Mouse (Mus musculus): ENCODE measurements around the gene Ppp3ca. TPM values are rescaled to one million over a fixed set of nuclear protein-coding genes. Genes with fewer than 3 reads are reported as not detected.
A peak's percentile ranks its signal among the peaks of the same experiment; 100 is the strongest.

Ppp3ca gene
- polyA plus RNA-seq (2012; rRNA removed), result 66.9 and 80.2 TPM in 2 replicates

DNA sequence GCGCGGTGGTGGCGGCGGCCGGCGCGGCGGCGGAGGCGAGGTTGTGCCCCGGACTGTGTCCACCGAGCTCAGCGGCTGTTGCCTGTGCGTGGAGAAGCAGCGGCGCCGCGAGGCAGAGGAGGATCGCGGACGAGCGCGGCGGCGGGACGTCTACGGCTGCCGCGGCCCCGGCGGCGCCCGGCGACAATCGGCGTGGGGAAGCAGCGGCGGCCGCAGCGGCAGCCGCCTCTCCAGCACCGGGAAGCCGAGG is at the start of gene Ppp3ca:
Gene Ppp3ca, plus strand, starts transcription at position 15 of the 250 bp plus-strand sequence.
- no peak for DNase-seq (ENCODE audit: low spot score)

DNA sequence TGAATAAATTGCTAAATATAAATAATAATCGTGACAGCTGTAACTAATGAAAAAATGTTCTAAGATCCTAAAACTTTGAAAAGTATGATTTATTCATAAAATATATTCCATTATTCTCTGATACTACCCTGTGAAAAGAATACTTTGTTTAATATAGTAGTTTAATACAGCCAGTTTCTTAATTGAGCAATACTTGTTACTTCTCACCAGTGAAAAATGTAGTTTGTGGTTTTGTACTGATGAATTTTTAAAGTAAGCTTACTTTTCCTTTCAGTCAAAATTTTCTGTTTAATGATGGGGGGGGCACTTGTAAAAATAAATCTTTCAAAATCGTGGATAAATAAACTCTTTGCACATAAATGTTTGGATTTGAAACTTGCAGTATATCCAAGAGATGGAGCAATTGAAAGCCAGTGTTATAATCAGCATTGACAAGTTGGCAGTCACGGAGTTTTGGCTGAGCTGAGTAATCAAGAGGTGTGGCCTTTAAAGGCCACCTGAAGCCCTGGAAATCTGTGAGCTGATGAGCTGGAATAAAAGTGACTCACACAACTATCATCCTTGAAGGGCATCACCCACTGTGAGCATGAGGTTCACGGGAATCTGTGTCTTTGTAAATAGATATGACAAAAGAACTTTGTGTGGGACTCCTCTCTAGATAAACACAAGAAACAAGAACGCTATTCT is 29.2 kb upstream of the Ppp3ca start:
- DNase-seq (ENCODE audit: low spot score), result no peak

GRCm38 (mm10) chr3:136650966-136651365 is 19.0 kb upstream of the Ppp3ca start:
- DNase-seq (ENCODE audit: low spot score), result no peak

GRCm38 (mm10) chr3:136651496-136651895 is 18.4 kb upstream of the Ppp3ca start:
- no peak for DNase-seq (ENCODE audit: low spot score)

DNA sequence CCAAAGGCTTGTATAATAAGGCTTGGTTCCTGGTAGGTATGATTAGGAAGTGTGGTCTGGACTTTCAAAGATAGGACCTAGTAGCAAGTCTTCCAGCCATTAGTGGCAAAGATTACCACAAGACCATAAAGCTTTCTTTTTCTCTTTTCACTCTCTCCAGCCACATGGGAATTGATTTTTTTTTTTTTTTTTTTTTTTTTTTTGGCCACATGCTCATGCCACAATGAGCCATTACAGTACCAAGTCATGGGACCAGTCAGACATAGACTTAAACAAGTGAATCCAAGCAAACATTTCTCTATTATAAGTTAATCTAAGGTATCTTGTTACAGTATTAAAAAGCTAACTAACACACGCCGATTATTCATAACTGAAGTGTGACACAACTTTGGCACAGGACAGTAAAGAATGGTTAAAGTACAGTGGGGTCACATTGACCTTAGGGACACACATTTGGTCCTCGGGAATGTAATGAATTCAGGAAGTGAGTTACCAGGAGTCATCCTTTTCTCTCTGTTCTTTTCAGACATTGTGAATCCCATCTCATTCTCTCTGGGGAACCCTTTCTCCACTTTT is 13.4 kb upstream of the Ppp3ca start:
- DNase-seq (ENCODE audit: low spot score), result no peak

GRCm38 (mm10) chr3:136658681-136659080 is 11.2 kb upstream of the Ppp3ca start:
- no peak for DNase-seq (ENCODE audit: low spot score)

DNA sequence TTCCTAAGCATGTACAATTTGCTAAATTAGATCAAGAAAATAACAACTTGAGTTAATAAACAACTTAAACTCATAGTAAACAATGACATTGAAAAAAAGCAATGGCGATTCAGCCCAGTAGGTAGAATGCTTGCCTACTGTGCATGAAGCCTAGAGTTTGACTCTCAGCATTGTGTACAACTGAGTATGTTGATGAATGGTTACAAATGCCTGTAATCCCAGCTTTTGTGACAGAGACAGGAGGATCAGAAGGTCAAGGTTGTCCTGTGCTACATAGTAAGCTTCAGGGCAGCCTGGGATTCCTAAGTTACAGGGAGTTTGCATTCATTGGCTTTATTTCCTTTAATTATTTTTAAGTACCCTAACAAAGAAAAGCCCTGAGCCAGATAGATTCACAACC is 4.8 kb upstream of the Ppp3ca start:
- DNase-seq (ENCODE audit: low spot score), result no peak

GRCm38 (mm10) chr3:136668072-136668471 is 1.9 kb upstream of the Ppp3ca start:
- peak; percentile 47 for DNase-seq (ENCODE audit: low spot score)

DNA sequence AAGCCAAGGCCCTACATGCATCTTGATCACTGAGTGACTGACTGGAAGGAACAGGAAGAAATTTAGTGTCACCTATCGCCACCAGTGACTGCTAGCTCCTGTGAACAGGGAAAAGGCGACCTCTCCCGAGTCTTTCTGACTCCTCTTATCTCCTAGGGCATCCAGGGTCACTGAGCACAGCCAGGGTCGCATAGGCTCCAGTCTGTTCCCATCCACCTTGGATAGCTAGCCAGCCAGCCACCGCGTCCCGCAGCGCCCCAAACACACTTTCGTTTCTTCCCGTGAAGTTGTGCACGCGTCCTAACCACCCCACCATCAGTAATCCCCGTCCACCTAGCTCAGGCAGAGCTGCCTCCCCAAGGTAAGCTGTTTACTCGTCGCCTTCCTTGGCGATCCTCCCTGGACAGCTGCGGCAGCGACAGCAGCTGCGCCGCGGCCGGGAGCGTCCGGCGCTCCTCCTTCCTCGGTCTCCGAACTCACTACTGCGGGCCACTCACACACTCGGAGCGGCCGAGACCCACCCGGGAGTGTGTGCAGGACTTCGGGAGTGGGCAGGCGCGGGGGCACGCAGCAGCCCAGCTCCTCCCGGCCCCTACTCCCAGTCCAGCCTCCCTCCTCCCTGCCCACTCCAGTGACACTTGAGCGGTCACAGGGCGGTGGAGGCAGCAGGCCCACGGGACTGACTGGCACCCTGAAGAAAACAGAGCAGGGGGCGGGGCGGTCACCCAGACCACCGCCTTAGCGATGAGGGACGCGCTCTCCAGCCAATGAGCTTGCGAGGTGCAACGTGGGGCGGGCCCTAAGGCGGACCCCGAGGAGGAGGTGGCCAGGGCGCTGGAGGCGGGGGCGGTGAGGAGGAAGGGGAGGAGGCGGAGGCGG is 454 bp upstream of the Ppp3ca start:
- peak; percentile 100 for DNase-seq (ENCODE audit: low spot score)

DNA sequence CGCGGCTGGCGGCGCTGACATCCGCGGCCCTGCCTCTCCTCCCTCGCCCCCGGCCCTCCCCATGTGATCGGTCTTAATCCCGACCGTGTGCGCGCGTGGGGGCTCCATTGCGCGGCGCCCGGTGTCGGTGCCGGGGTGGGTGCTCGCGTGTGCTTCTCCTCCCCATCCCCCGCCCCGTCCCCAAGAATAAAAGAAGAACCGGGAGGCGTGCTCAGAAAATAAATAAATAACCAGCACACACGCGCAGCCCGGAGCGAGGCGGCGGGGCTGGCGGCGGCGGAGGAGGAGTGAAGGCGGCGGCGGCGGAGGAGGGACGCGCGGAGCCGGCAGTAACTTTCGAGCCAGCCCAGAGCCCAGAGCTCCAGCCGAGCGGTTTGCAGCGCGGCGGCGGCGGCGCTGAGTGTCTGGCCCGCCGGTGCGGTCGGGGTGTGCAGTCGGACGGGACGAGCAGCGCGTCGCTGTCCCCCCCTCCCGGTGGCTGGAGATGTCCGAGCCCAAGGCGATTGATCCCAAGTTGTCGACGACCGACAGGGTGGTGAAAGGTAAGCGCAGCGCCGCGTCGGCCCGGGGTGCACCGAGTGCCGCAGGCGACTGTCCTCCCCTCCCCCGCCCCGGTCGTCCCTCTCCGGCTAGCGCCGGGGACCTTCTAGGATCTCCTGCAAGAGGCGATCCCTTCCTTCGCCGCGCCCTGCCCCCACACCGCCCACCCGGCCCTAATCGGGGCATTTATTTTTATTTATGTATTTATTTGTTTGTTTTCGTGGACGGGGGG is 622 bp downstream of the Ppp3ca start:
- DNase-seq (ENCODE audit: low spot score), result peak; percentile 69

DNA sequence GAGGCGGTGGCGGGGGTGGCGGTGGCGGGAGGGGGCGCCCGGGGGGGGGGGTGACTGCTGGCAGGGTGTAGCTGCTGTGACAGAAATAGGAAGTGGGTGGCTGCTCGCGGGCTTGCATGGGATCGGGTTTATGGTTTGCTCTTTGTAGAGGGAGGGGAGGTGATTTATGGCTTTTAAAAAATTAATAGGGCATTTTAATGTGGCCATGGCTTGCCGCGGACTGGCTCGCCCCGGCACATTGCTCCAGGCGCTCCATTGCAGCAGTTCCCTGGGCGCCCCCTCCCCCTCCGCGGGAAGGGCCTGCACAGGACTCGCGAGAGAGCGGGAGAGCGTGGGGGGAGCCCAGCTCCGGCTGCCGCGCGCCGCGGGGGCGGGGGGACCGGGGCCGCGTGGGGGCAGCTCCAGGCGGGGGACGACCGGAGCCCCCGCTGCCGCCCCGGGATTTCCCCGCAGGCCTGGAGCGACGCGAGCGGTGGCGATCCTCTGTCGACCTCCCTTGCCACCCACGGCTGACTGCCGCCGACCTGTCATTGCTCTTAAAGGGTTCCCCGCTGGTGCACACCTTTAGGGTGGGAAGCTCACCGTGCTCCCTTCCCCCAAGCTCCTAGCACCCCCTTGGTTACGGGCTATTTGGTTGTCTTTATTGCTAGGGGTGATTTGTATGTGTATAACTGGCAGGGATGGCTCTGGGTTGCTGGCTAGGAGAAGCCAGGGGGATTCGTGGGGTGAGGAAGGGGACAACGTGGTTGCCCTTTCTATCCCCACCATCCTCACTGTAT is 1.4 kb downstream of the Ppp3ca start:
- DNase-seq (ENCODE audit: low spot score), result peak; percentile 70

DNA sequence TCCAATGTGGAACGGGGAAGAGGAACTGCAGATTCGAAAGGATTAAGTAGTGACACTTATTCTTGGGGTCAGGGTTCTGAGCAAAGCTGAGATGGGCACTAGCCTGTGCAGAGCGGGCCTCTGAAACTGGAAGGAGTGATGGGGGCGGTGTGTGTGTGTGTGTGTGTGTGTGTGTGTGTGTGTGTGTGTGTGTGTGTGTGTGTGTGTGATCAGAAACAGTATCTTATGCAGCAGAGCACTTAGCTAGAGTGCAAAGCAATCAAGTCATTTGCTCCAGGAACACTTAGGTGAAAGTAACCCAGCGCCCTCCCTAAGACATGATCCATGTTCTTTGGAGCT is 2.0 kb downstream of the Ppp3ca start:
- DNase-seq (ENCODE audit: low spot score), result no peak

DNA sequence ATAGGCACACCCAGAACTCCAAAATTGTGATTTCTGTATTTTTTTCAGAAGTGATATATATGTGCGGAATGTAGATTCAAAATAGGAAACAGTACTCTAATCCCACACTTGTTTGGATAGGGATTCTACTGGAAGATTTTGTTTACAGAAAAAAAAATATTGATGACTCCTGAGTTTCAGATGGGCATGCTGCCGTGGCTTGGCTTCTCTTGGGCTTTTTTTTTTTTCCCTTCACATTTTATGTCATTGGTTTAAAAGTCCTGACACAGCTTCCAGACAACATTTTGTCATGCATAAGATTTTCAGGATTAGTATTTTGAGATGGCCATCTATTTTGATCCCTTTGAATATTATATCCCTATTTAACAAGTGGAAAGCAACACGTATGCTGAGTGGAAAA is 2.9 kb downstream of the Ppp3ca start:
- DNase-seq (ENCODE audit: low spot score), result no peak

- no peak for DNase-seq (ENCODE audit: low spot score)
Measured at GRCm38 (mm10) chr3:136673363-136673762, 3.4 kb downstream of the Ppp3ca start.

- DNase-seq (ENCODE audit: low spot score), result no peak
Measured at GRCm38 (mm10) chr3:136674486-136674885, 4.6 kb downstream of the Ppp3ca start.

DNA sequence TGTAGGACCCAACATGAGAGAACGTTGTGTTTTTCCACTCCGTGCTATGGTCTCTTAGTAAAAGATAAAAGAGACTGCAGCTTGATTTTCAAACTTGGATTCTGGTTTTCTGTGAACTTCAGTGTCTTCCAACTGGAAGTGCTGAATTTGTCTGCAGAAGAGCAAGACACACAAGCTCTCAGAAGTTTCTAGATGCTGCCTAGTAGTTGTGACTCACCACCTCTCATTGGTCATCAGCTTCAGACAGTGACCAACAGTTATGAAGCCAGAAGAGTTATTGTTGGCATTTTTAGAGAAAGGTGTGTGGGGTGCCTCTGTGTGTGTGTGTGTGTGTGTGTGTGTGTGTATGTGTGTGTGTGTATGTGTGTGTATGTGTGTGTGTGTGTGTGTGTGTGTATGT is 7.1 kb downstream of the Ppp3ca start:
- no peak for DNase-seq (ENCODE audit: low spot score)

GRCm38 (mm10) chr3:136678386-136678785 is 8.5 kb downstream of the Ppp3ca start:
- no peak for DNase-seq (ENCODE audit: low spot score)

- no peak for DNase-seq (ENCODE audit: low spot score)
Measured at GRCm38 (mm10) chr3:136679903-136680491, 10.1 kb downstream of the Ppp3ca start.

GRCm38 (mm10) chr3:136682242-136682641 is 12.3 kb downstream of the Ppp3ca start:
- DNase-seq (ENCODE audit: low spot score), result no peak

- no peak for DNase-seq (ENCODE audit: low spot score)
Measured at GRCm38 (mm10) chr3:136684191-136684958, 14.5 kb downstream of the Ppp3ca start.

Measured in urinary bladder, adult 2 months (tissue).